Mouse (Mus musculus) gastrocnemius, postnatal 14 days (tissue): ENCODE measurements around the gene Ly6g6e. TPM values are rescaled to one million over a fixed set of nuclear protein-coding genes. Genes with fewer than 3 reads are reported as not detected.
A peak's percentile ranks its signal among the peaks of the same experiment; 100 is the strongest.

Experiments used
- DNase-seq: peaks from one replicate; pipeline ENCODE4 v3.0.0; 2021; ENCODE audit warnings: mixed read lengths
- intact Hi-C: fragments of 180-260 bp; cut with DNase I; formaldehyde crosslinking; loops from one replicate; pipeline ENCODE4 v1.15.1; 2025; ENCODE audit warnings: low total_unique reads
- total RNA-seq, 2 experiments: library from RNA; stranded (reverse); gene quantifications; 2 replicates each; pipeline ENCODE4 v1.2.3; 2021

Ly6g6e gene
- total RNA-seq, 2 experiments from 2014 or later, result not detected

DNA sequence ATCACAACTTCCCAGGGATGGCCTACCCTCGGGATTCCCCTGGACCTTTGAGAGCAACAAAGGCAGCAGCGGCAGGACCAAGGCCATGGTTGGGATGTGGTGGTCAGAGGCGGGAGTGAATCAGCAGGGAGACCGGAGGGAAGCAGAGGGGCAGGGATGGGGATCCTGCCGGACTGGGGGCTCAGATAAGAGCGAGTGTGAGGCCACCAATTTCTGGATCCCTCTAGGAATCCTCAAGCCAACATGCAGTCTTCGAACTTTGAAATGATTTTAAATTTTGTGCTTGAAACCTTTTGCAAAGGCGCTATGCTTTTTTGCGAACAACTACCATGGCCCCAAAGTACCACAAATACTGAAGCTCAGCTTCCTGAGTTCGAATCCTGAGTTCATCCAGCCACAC lies 10.6 kb upstream of the Ly6g6e start, which contains the start of gene Mpig6b:
TSS of gene Mpig6b (minus strand) at position 101 of the 400 bp plus-strand sequence.
- intact Hi-C loops, result no loop called here
- DNase-seq, result no peak

GRCm38 (mm10) chr17:35068213-35068914 lies 8.3 kb upstream of the Ly6g6e start:
- DNase-seq, result no peak
- intact Hi-C loops, result no loop called here

DNA sequence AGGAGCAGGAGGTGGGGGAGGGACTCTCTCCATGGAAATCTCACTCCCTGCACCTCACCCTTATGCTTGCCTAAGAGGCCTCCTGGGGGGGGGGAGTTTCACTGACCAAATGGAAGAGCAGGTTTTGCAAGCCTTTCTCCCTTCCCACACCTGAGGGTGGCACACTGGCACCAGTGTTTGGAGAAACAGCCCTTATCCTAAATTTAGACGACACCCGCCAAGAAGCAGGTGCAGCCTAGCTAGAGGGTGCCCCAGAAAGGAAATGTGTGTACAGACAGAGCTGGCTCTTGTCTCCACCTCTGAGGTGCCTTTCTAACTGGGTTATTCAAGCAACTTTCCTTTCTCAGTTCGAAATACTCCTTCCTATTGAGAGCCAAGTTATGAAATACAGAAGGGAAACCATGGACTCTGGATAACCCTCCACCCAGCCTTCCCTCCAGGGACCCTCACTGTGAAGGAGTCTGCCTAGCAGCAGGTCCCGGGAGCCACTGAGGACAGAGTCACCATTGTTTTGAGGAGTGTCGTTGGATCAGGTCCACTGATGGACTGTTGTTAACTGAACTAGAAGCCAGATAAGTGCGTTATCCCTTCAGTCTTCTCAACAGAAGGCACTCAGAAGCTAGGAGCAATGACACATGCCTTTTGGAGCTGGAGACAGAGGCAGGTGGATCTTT lies 6.0 kb upstream of the Ly6g6e start:
- intact Hi-C loops, result no loop called here
- DNase-seq, result no peak

DNA sequence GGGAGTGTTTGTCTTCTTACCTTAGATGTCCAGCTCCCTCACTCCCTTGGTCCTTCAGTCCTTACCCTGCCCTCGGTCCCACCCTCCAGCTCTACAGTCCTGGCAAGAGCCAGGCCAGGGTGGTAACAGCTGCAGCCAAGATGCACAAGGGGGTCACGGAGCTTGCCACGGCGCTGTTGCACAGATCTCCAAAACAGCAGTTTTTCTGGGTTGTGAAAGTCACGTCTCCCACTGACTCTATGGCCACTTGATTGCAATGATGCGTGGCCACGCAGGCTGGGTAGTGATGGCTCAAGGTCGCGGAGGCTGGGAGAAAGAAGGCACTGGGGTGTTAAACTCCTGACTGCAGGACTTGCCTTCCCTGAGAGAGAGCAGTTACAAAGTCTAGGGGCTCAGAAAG lies 5.2 kb upstream of the Ly6g6e start:
- intact Hi-C loops, result no loop called here
- DNase-seq, result no peak

- no peak for DNase-seq
- intact Hi-C loops, result no loop called here
Measured at GRCm38 (mm10) chr17:35074097-35074496, 2.6 kb upstream of the Ly6g6e start.

GRCm38 (mm10) chr17:35077285-35077684 lies 583 bp downstream of the Ly6g6e start:
- intact Hi-C loops, result no loop called here
- DNase-seq, result no peak

DNA sequence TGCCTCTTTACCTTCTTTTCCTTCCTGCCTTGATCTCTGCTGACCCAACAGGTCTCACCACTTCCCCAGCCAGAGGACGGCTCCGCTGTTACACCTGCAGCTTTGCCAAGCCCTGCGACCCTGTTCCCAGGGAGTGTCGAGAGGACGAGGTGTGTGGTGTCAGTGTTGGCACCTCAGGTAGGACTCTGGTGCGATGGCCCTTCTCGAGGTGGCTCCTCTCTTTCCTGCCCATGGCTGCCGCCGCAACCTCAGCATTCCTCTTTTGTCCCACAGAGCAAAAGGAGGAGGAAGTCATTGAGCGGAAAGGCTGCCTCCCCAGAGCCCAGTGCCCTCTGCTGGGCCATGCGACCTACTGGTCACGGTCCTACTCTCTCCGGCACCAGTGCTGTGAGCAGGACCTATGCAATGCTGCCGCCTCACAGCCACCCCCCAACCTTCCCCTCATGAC lies 1.1 kb downstream of the Ly6g6e start, which contains the start of gene Ly6g6d:
TSS of gene Ly6g6d (minus strand) at position 280 of the 448 bp plus-strand sequence.
- peak; percentile 49 for DNase-seq
- intact Hi-C loops, result no loop called here

GRCm38 (mm10) chr17:35079778-35080177 lies 3.1 kb downstream of the Ly6g6e start:
- intact Hi-C loops, result no loop called here
- DNase-seq, result no peak

- intact Hi-C loops, result no loop called here
- DNase-seq, result no peak
Measured at GRCm38 (mm10) chr17:35080248-35080647, 3.5 kb downstream of the Ly6g6e start.

GRCm38 (mm10) chr17:35080710-35081109 lies 4.0 kb downstream of the Ly6g6e start:
- intact Hi-C loops, result no loop called here
- DNase-seq, result no peak

DNA sequence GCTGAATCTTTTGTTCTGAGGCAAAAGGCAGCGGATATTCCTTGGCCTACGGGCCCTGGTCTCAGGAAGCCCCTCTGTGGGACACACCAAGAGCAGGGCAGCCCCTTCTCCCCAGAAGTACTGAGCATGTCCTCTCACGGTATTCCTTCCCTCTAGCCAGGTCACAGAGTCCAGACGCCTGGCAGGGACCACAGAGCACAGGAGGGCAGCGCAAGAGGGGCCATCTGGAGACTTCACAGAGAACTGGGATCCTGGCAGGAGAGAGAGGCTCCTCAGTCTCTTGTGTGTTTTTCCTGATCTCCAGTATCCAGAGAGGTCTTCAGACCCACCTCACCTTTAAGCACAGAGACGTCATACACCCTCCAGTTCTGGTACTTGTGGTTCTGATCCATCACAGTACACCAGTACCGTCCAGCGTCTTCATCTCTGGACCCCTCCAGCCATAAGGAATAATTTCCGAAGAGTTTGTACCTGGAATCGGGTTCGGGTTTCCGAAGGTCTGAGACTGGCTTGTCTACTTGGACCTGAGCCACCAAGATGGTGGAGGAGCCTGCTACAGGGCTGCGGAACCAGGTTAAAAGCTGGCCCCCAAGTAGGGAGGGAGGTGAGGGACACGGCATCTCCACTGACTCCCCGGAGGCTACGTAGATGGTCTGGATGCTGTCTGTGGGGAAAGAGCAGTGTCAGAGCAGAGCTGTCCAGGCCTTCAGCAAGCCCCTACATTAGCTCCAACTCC lies 6.3 kb downstream of the Ly6g6e start:
- intact Hi-C loops, result no loop called here
- no peak for DNase-seq

DNA sequence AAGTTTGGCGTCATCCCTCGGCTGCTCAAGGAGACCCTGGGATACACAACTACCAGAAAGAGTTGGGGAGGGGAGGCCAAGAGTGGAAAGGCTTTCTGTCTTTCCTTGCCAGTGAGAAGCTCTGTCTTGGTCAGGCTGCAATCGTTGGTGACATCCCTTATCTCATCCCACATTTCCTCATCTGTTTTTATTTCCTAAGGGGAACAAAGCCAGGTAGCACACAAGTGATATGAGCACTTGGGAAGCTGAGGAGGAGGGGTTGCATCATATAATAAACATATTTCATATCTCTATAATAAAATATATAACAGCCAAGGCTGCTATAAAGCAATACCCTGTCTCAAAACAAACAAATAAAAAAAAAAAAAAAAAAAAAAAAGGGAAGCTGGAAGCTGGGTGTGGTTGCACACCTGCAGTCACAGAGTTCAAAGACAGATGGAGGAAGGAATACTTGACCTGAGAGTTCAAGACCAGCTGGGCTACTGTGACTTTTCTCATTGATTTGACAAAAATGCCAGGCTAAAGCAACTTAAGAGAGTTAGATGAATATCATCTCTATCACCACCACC lies 7.3 kb downstream of the Ly6g6e start:
- intact Hi-C loops, result no loop called here
- DNase-seq, result no peak

- no peak for DNase-seq
- intact Hi-C loops, result no loop called here
Measured at GRCm38 (mm10) chr17:35085208-35085865, 8.6 kb downstream of the Ly6g6e start, which contains the start of gene Ly6g6f. TSS of gene Ly6g6f (minus strand) at chr17:35085610.

DNA sequence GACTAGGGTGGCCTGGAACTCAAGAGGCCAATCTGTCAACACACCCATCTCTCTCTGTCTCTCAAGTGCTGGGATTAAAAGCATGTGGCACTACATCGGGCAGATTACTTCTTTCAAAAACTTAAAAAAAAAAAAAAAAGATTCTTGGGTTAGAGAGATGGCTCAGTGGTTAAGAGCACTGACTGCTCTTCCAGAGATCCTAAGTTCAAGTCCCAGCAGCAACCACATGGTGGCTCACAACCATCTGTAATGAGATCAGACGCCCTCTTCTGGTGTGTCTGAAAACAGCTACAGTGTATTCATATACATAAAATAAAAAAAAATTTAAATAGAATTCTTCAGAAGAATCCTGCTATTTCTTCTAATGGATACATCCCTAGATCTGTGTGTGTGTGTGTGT lies 11.4 kb downstream of the Ly6g6e start:
- intact Hi-C loops, result no loop called here

DNA sequence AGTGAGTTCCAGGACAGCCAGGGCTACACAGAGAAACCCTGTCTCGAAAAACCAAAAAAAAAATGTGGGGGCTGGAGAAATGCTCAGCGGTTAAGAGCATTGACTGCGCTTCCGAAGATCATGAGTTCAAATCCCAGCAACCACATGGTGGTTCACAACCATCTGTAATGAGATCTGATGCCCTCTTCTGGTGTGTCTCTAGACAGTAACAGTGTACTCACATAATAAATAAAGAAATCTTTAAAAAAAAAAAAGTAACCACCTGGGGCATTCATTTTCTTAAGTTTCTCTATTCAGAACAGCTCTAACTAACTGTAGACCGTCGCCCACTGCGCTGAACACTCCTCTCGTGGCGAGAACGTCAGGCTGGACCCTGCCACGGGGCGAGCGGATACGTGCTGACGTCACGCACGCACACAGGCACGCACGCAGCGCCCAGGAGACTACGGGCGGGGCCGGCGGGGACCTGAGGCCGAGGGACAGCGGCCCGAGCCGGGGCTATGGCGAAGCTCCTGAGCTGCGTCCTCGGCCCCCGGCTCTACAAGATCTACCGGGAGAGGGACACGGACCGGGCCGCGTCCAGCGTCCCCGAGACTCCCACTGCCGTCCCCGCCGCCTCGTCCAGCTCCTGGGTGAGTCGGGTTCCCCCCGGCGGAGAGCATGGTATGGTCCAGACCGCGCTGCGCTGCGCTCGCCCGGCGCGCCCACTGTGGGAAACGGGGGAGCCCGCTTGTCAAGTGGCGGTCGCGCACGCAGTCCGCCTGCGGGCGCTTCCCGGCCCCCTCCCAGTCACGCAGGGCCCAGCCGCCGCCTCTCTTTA lies 12.3 kb downstream of the Ly6g6e start, which contains the start of gene Abhd16a:
TSS of gene Abhd16a (plus strand) at position 439 of the 820 bp plus-strand sequence.
- intact Hi-C loops, result no loop called here
- DNase-seq, result peak; percentile 96

More for the DNA sequence above, 11.4 kb downstream of the Ly6g6e start:
- DNase-seq, result no peak

DNA sequence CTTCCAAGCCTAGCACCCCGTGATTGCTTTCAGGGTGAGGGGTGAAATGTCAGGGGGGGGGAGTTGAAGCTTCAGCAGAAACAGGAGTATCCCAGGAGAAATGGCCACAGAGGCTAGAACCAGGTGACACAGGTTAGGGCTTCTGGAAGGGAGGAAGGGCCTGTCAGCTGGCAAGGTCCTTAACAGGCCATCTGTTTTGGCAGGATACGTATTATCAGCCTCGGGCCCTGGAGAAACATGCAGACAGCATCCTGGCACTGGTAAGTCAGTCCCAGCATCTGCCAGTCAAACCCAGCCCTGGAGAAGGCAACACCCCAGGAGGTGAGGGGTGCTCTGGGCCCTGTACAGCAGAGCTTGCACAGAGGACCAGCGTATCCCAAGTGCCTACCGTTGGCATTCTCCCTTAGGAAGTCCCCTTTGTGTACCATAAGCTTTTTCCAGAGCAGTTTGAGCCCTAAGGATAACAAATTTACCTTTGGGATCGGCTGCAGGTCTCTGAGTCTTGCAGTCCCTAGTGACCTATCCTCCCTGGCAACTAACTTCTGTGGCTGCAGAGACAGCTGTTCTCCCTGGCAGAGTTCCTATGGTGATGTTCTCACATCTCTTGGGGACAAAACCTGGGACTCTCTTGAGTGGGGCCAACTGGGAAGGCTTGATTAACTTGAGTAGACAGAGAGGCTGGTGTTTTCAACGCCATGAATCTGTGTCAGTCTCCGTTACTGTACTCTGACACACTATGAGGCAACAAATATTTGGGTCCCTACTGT lies 13.6 kb downstream of the Ly6g6e start:
- intact Hi-C loops, result no loop called here
- DNase-seq, result peak; percentile 39

DNA sequence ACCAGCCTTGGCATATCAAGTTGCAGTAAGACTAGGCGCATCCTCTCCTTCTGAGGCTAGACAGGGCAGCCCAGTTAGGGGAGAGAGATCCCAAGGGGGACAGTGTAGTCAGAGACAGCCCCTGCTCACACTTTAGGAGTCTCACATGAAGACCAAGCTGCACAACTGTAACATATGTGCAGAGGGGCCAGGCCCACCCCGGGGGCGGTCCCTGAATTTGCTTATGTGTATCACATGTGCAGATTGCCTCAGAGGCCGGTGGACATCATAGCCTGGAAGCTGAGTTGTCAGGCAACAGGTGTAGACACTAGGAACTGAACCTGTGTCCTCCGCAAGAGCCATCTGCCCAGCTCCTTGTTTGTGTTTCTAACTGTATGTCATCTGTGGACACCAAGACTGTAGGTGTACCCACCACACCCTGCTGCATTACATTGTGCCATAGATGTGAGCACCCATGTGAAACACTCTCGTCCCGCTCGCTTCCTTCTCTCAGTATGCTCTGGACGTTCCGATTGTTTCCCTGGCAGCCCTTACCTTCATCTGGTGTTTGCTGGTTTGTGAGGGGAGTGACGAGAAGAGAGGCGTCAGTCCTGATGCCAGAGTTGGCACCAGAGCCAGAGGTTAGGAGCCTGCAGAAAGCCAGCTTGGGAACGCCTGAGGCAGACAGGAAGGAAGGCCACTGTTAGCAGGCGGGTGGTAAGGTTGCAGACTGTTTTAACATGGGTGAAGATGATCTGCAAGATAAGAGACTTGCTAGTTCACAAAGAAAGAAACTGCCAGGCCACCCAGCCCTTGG lies 15.9 kb downstream of the Ly6g6e start:
- no peak for DNase-seq
- intact Hi-C loops, result no loop called here
